Mouse (Mus musculus) bone marrow macrophage, adult 2 months (primary cell): Measurements from ENCODE around the gene Steap3. TPM values are rescaled to one million over a fixed set of nuclear protein-coding genes. Genes with fewer than 3 reads are reported as not detected.
A peak's percentile ranks its signal among the peaks of the same experiment; 100 is the strongest.

Experiments
- H3K27ac ChIP-seq: 2 replicates; pipeline ENCODE4 v1.5.1; 2012; ENCODE audit warnings: low read depth, low read length; ENCODE audit not compliant: insufficient read depth
- H3K4me1 ChIP-seq: 2 replicates; pipeline ENCODE4 v1.6.1; 2012; ENCODE audit warnings: low read length; ENCODE audit not compliant: control insufficient read depth, insufficient read depth
- H3K4me3 ChIP-seq: 2 replicates; pipeline ENCODE4 v1.5.1; 2012; ENCODE audit warnings: mild to moderate bottlenecking, low read length, moderate library complexity; ENCODE audit not compliant: insufficient read depth
- CTCF ChIP-seq: IDR thresholded peaks from 2 replicates; pipeline ENCODE4 v1.5.1; 2012; ENCODE audit warnings: low read depth, mild to moderate bottlenecking, low read length, moderate library complexity
- POLR2A ChIP-seq: IDR thresholded peaks from 2 replicates; pipeline ENCODE4 v1.6.1; 2012; ENCODE audit warnings: mild to moderate bottlenecking, low read depth, low read length, borderline replicate concordance
- polyA plus RNA-seq: library from polyadenylated mRNA; stranded (reverse); fragments of >200 nt; gene quantifications from 2 replicates; pipeline ENCODE4 v1.2.4, GENCODE M21; 2012; ENCODE audit not compliant: missing spikeins, insufficient read depth, insufficient read length

Steap3 gene
- polyA plus RNA-seq, 1 experiment, result 22.6 TPM

DNA sequence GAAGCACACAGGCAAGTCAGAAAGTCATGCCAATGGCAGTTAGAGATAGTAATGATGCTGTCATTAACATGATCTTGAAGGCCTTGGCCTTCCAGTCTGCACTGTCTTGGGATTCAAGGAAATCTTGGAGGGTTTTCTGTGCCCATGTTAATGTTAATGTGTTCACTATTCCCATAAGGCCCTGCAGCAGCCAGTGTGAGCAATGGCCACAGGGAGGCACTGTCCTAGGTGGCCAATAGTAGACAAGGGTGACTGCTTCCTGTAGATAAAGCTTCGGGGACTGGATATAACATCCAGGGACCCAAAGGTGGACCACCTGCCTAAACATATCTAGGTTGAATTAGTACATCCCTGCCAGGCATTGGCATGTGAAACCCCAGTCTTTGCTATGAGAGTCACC is 35.4 kb downstream of the Steap3 start:
- Histone ChIP-seq H3K4me3 (no peak overlapping the region), H3K27ac (peak overlapping the region; percentile 87), H3K4me1 (peaks cover 24% of the 10 kb centered on the region)
- TF ChIP-seq POLR2A (no peak), CTCF (peak; percentile 13; the same call in 1 of the 2 replicates)

DNA sequence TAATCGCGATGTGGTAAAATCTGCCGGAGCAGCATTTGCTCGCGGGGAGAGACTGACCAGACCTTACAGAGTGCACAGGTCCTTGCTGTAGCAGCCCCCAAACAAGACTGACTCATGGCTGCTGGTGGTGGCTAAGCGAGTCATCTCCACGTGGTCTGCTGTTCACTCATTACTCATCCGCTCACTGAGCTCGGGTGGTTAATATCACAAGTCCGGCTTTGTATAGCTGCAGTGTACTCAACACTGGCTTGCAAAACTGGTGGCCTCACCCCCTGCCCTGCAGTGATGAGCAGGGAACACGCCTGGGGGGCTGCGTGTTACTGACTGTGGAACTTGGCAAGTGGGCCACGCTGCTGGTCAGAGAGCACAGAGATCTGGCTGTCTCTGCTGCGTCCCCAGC is 36.1 kb downstream of the Steap3 start:
- H3K4me1 ChIP-seq, result peaks cover 24% of the 10 kb centered on the region
- peak overlapping the region; percentile 87 for H3K27ac ChIP-seq
- no peak overlapping the region for H3K4me3 ChIP-seq
- no peak for TF ChIP-seq CTCF
- no peak for TF ChIP-seq POLR2A

DNA sequence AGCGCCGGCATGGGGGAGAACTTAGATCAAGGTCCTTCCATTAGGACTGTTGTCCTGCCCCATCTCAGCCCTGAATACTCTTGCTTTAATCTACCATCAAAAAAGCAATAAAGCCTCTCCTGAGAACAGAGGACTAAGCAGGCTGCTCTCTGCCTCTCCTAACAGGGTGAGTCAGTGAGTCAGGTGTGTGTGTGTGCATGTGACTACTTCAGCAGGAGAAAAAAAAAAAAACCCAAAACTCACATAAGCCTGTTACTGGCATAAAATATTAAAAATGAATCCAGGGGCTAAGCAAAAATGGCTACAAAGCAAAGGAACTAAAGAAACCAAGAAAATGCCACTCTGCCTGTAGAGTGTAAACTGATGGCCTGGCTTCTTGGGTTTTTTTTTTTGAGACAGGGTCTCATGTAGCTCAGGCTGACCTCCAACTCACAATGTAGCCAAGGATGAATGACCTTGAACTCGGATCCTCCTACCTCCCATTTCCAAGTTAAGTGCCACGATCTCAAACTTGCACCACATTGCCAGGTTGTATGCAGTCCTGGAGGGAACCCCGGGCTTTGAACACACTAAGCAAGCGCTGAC is 36.8 kb downstream of the Steap3 start:
- Histone ChIP-seq H3K27ac (peak overlapping the region; percentile 87), H3K4me3 (no peak overlapping the region), H3K4me1 (peaks cover 24% of the 10 kb centered on the region)
- TF ChIP-seq CTCF (no peak), POLR2A (no peak)

GRCm38 (mm10) chr1:120232170-120232569 is 40.3 kb downstream of the Steap3 start:
- no peak overlapping the region for H3K4me3 ChIP-seq
- TF ChIP-seq CTCF (no peak), POLR2A (no peak)
- H3K27ac ChIP-seq, result no peak overlapping the region
- peaks cover 21% of the 10 kb centered on the region for H3K4me1 ChIP-seq

- Histone ChIP-seq H3K4me3 (no peak overlapping the region), H3K4me1 (peaks cover 13% of the 10 kb centered on the region), H3K27ac (no peak overlapping the region)
- TF ChIP-seq CTCF (peak; percentile 61), POLR2A (no peak)
Measured at GRCm38 (mm10) chr1:120231334-120231733, 41.2 kb downstream of the Steap3 start.

DNA sequence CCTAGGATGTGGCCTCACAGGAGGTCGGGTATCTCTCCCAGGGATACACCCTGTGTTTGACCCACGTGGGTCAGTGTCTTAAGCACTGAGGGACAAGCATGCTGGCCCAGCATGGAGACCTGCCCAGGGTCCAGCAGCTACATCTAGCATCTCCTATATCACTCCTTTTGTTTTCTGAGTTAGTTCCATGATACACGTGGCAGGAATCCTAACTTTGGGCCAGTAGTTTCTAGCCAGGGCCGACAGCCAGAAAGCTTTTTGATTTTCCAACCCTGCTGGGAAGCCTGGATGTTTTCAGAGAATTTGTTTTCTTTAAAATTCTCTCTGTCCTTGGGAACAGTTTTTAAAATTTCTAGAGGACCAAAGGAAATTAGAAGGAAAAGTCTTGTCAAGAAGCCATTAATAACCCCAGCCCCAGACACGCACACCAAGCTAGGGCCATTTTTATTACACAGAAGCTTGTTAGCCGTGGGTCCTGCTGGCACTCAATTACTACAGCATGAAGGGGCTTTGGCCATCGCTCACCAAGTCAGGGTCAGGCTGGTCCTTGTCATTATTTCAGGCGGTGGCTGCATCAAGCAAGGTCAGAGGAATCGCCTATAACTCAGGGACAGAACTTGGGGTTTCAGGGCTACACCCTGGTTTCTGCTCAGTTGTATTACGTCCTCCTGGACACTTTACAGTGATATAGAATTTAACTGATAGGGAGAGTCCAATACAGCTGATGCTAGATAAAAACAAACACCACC is 42.6 kb downstream of the Steap3 start:
- no peak for TF ChIP-seq CTCF
- TF ChIP-seq POLR2A, result no peak

DNA sequence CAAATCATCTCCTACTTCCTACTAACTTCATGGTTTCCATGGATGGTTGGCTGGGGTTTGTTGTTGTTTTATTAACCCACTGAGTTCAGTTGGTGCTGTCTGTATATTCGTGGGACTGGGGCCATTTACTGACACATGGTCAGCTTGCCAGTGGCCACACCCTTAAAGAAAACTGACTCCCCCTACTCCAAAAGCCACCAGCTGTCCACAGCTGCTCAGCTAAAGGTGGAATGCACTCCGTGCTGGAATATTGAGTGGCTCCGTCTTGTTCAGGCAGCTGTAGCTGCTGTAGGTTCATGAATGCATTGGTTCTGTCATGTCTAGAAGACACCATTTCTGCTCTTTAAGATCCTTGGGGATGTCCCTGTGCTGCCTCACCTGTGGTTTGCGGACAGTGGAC is 48.9 kb downstream of the Steap3 start:
- H3K27ac ChIP-seq, result no peak overlapping the region
- no peak overlapping the region for H3K4me3 ChIP-seq
- TF ChIP-seq POLR2A (no peak), CTCF (no peak)
- H3K4me1 ChIP-seq, result no peaks in the 10 kb centered on the region

More for the DNA sequence above, 42.6 kb downstream of the Steap3 start:
- H3K4me3 ChIP-seq, result no peak overlapping the region
- H3K4me1 ChIP-seq, result no peaks in the 10 kb centered on the region
- H3K27ac ChIP-seq, result no peak overlapping the region

- TF ChIP-seq CTCF, result no peak
- no peak overlapping the region for H3K27ac ChIP-seq
- H3K4me3 ChIP-seq, result no peak overlapping the region
- no peaks in the 10 kb centered on the region for H3K4me1 ChIP-seq
Measured at GRCm38 (mm10) chr1:120221285-120221684, 51.2 kb downstream of the Steap3 start.

DNA sequence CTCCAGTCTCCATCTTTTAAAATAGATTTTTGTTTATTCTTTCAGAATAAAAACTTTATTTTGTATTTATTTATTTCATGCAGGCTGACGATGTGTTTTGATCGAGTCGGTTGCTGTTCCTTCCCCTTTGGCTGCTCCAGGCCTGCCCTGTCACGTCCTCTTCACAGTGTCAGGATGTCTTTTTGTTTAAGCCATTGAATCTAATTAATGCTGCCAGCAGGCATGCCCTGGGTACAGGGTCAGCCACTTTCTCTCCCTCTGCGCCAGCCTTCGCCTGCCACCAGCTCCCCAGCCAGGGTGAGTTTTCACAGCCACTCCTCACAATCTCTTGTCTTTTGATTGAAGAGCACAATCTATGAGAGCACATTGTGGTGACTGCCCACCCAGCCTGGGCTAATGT is 51.7 kb downstream of the Steap3 start:
- no peaks in the 10 kb centered on the region for H3K4me1 ChIP-seq
- H3K27ac ChIP-seq, result no peak overlapping the region
- H3K4me3 ChIP-seq, result no peak overlapping the region
- TF ChIP-seq POLR2A (no peak), CTCF (no peak)

- peaks cover 12% of the 10 kb centered on the region for H3K4me1 ChIP-seq
- no peak for TF ChIP-seq CTCF
- TF ChIP-seq POLR2A, result no peak
- H3K4me3 ChIP-seq, result no peak overlapping the region
- no peak overlapping the region for H3K27ac ChIP-seq
Measured at GRCm38 (mm10) chr1:120208502-120209230, 63.8 kb downstream of the Steap3 start.
